Mouse (Mus musculus) spleen, adult 12 weeks (tissue): ENCODE measurements around the gene Lrrc55.

Experiments used
- DNase-seq: peaks from one replicate; pipeline ENCODE4 v3.0.0; 2022; ENCODE audit warnings: low spot score

The Lrrc55 gene

DNA sequence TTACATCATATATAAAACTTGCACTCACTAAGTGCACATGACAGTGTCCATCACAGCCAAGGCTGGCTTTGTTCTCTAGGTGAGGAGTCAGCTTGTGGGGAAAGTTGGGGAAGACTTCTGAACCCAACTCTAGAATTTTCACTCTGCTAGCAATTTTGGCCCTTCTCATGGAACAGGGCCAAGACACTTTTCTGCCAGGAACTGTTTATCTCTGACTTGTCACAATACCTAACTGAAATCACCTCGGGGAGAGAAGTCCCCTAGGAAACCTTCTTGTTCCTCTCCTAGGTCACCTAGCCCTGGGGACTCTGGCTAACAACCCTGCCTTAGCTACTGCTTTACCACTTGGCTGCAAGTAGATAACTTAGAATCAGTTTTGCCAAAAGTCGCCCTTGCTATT lies 64.8 kb downstream of the Lrrc55 start:
- DNase-seq = no peak

DNA sequence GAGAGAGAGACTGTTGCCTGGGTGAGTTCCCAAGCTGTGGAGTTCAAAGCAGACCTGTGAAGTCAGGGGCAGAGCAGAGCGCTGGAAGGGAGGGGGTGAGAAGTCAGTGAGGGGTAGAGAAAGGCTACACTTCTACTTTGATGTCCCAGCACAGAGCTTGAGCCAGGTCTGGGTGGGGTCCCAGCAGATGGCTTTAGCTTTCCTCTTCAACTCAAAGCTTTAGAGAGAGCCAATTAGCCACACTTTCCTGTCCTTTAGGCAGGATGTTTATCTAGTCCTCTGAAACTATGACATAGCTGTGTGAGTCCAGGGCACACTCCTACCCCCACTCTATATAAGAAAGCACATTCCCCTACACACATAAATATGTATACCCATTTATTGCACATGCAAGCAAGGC lies 65.3 kb downstream of the Lrrc55 start:
- DNase-seq = no peak

DNA sequence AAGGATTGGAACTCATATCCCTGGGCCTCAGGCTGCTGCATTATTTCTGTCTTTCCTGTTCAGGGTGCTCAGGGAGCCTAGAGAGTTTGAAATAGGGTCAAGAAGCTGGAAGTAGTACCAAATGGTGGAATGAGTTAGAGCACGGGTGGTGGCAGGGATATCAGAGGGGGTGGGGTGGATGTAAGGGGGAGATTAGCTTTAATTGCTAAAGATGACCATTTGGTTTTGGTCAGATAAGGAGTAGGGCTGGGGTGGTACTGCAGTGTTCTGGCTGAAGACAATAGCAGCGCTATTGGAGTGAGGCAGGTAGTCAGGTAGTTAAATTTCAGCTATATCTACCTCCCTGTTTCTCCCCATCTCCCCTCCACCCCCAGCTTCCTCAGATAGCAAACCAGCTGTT lies 65.8 kb downstream of the Lrrc55 start:
- DNase-seq = no peak

DNA sequence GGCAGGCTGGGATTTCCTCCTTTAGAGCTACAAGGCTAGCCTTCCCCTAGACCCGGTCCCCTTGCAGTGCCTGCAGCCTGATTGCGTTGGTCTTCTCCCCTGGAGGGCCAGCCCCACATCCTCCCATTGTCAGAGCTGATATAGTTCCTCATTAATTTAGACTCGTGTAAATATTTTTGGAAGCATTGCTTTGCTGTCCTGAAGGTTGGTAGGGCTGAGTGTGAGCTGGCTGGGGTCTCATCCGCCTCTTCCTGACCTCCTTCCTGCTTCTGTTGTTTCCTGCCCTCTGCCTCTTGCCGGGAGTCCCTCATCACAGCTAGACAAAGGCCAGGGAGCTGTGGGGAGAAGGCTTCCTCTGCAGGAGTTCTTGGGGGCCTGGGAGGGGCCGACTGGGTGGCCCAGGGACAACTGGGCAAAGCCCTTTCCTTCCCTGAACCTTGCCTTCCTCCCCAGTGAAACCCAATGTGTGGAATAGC lies 67.5 kb downstream of the Lrrc55 start:
- DNase-seq = no peak

DNA sequence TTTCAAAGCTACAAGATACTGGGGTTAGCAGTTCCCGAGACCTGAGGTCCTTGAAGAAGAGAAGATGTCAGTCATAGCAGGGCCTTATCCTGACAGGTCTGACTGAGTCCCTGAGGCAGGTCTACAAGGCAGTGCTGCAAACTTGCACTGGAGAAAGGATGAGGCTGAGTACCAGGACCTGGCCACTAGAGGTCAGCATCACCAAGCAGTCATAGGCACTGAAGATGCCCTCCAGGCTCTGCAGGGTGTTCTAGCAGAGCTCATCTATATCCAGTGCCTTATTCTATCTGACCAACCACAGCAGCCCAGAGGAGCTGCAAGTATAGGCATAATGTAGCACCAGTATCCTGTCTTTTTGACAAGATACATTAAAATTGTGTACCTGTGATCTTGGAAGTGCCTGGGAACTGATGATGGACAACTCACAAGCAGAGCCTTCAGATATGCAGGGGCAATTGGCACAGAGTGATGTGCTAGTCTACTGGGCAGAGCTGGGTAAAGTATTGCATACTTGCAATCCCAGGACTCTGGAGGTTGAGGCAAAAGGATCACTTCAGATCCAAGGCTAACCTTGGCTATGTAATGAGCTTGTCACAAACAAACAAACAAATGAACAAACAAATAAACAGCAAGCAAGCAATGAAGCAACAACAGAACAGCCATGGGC lies 73.0 kb downstream of the Lrrc55 start:
- peak; percentile 15 for DNase-seq

DNA sequence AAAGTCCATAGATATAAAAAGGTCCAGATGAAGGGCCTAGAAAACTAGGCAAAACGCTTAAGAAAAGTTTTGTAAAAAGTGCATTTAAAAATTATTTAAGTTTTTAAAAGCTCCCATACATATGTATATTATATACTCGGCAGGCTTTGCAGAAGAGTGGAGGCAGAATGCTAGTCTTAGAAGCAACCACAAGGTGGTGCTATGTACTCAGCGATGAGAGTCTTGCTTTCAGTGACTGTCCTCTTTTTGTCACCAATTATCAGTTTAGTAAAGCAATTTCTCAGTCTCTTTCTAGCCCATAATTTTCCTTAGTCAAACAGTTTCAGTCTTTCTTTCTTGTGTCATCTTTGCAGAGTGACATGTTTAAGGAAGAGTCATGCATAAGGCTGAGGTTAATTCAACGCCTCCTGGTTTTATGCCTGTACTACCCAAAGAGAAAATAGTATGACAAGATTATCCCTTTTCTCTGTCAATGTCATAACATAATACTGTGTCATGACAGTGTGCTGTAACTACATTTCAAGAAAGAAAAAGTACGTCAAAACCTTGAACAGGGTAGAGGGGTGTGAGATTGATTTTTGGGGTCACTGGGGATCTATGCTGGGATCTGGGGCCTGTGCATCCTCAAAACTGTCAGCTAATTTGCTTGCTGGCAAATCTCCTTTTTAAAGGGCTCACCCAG lies 73.7 kb downstream of the Lrrc55 start:
- no peak for DNase-seq
